Mouse (Mus musculus): ENCODE results near the gene Tfap2b. TPM values are rescaled to one million over a fixed set of nuclear protein-coding genes. Genes with fewer than 3 reads are reported as not detected.

Gene Tfap2b
- polyA plus RNA-seq, 1 experiment from 2014 or later = 239 TPM

Other genes starting within 250 kb of the Tfap2b start
- 73.8 and 75.5 TPM in 2 replicates for gene Tfap2d, start 105.9 kb upstream of the Tfap2b start, polyA plus RNA-seq (2014; fragmentation: Nextera tagmentation; extraction: Ambion mirVana)

Measured in midbrain, embryonic 14.5 days (tissue).